Mouse (Mus musculus): ENCODE data around the gene Snrnp25. TPM values are rescaled to one million over a fixed set of nuclear protein-coding genes. Genes with fewer than 3 reads are reported as not detected.

Gene Snrnp25
- polyA plus RNA-seq, 1 experiment from 2014 or later = 67.0 TPM

DNA sequence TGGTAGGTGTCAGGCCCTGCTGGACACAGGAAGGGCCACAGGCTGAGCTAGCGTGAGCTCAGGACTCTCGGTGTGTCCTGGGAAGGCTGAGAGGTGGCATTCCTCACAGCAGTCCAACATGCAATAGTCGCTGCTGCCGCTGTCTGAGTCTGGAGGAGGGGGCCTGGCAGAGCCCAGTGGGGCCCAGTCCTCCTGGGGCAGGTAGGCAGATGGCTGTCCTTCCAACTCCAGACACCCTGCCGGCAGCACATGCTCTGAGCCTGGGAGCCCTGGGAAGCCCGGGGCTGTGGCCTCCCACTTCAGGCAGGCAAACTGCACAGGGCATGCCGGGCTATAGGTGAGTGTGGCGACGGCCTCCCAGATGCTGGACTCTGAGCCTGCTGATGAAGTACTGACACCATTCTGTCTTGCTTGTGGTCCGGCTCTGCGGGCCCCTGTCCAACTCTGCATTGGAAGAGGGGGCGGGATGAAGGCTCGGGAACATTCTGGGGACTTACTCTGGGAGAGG, 14.6 kb upstream of the Snrnp25 start:
- H3K9me3 ChIP-seq (replicated peaks; ENCODE audit: control insufficient read depth, low read length) = no peaks in the 10 kb centered on the region
- no peak overlapping the region for H3K9ac ChIP-seq (ENCODE audit: low read length)
- H3K36me3 ChIP-seq (ENCODE audit: control insufficient read depth, insufficient read depth, low read length) = no peaks in the 10 kb centered on the region
- no peaks in the 10 kb centered on the region for H3K27me3 ChIP-seq (replicated peaks; ENCODE audit: control insufficient read depth, insufficient read depth, low read length)
- ATAC-seq = no peak
- no peak overlapping the region for H3K27ac ChIP-seq (ENCODE audit: low read depth, low read length)
- DNase-seq (ENCODE audit: low spot score) = no peak
- H3K4me2 ChIP-seq (ENCODE audit: low read length) = no peak overlapping the region
- H3K4me3 ChIP-seq (ENCODE audit: low read depth, low read length) = no peak overlapping the region
- H3K4me1 ChIP-seq (ENCODE audit: control insufficient read depth, insufficient read depth, low read length) = no peaks in the 10 kb centered on the region
- 78% methylated on average over 13 of the region's 13 CpGs for WGBS

DNA sequence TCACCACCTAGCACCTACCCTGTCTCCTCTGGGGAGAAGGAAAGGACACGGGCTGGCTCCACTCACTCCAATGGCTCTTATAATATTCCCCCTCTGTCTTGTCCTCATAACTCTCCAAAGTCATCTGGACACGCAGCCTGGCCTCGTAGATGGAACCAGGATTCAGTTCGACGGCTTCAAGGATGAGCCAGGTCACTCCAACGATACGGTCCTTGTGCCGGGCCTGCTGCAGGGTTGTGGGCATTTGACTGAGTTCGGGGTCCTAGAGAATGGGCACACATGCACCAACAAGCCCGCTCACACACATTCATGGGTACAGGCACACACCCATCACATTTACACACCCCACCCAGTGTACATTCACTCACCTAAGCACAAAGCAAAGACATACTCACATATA, 12.1 kb upstream of the Snrnp25 start:
- no peaks in the 10 kb centered on the region for H3K36me3 ChIP-seq (ENCODE audit: control insufficient read depth, insufficient read depth, low read length)
- H3K9ac ChIP-seq (ENCODE audit: low read length) = no peak overlapping the region
- no peak overlapping the region for H3K27ac ChIP-seq (ENCODE audit: low read depth, low read length)
- H3K4me1 ChIP-seq (ENCODE audit: control insufficient read depth, insufficient read depth, low read length) = no peaks in the 10 kb centered on the region
- ATAC-seq (no peak), DNase-seq (ENCODE audit: low spot score) (no peak)
- no peak overlapping the region for H3K4me3 ChIP-seq (ENCODE audit: low read depth, low read length)
- H3K4me2 ChIP-seq (ENCODE audit: low read length) = no peak overlapping the region
- no peaks in the 10 kb centered on the region for H3K9me3 ChIP-seq (replicated peaks; ENCODE audit: control insufficient read depth, low read length)
- 95% methylated on average over 10 of the region's 10 CpGs for WGBS
- H3K27me3 ChIP-seq (replicated peaks; ENCODE audit: control insufficient read depth, insufficient read depth, low read length) = no peaks in the 10 kb centered on the region

DNA sequence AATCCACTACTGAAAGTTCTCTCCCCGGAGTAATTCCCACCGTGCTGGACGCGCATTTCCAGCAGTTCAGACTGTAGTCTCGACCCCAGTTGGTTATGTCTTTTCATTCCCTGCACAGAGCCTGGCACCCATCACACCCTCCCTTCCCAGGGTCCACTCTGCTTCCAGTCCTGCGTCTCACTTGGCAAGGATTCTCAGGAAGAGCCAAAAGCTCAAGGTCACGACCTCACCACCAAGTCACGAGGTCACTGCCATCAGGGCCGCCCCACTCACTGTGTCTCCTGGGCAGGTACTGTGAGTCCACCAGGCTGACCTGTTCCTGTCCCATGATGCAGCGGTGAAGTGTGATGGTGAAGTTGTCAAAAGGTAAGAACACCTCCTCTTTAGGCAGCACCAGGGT, 11.1 kb upstream of the Snrnp25 start:
- WGBS = 87% methylated on average over 10 of the region's 10 CpGs
- Histone ChIP-seq H3K4me1 (ENCODE audit: control insufficient read depth, insufficient read depth, low read length) (no peaks in the 10 kb centered on the region), H3K27me3 (replicated peaks; ENCODE audit: control insufficient read depth, insufficient read depth, low read length) (no peaks in the 10 kb centered on the region), H3K4me2 (ENCODE audit: low read length) (no peak overlapping the region), H3K9ac (ENCODE audit: low read length) (no peak overlapping the region), H3K9me3 (replicated peaks; ENCODE audit: control insufficient read depth, low read length) (no peaks in the 10 kb centered on the region), H3K36me3 (ENCODE audit: control insufficient read depth, insufficient read depth, low read length) (no peaks in the 10 kb centered on the region), H3K27ac (ENCODE audit: low read depth, low read length) (no peak overlapping the region), H3K4me3 (ENCODE audit: low read depth, low read length) (no peak overlapping the region)
- DNase-seq (ENCODE audit: low spot score) = no peak
- ATAC-seq = no peak

DNA sequence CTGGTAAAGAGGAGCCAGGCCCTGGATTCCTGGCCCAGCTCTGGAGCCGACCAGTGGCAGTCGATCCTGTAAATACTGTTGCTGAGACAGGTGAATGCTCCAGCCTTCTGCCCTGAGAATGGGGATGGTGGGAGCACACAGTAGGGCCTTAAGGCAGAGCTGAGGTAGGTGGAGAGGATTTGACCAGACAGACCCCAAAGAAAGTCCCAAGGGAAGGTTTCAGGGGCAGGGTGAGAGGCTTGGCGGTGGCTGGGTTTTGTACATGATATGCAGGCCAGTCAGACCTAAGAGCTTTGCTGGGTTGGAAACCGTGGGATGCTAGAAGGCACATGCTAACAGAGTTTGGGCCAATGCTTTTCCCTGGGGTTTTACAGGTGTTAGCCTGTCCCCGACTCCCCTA, 10.6 kb upstream of the Snrnp25 start:
- DNase-seq (ENCODE audit: low spot score) (no peak), ATAC-seq (no peak)
- no peak overlapping the region for H3K4me2 ChIP-seq (ENCODE audit: low read length)
- H3K4me3 ChIP-seq (ENCODE audit: low read depth, low read length) = no peak overlapping the region
- no peak overlapping the region for H3K9ac ChIP-seq (ENCODE audit: low read length)
- 83% methylated on average over 5 of the region's 5 CpGs for WGBS
- no peaks in the 10 kb centered on the region for H3K36me3 ChIP-seq (ENCODE audit: control insufficient read depth, insufficient read depth, low read length)
- H3K27ac ChIP-seq (ENCODE audit: low read depth, low read length) = no peak overlapping the region
- H3K9me3 ChIP-seq (replicated peaks; ENCODE audit: control insufficient read depth, low read length) = no peaks in the 10 kb centered on the region
- no peaks in the 10 kb centered on the region for H3K4me1 ChIP-seq (ENCODE audit: control insufficient read depth, insufficient read depth, low read length)
- H3K27me3 ChIP-seq (replicated peaks; ENCODE audit: control insufficient read depth, insufficient read depth, low read length) = no peaks in the 10 kb centered on the region

DNA sequence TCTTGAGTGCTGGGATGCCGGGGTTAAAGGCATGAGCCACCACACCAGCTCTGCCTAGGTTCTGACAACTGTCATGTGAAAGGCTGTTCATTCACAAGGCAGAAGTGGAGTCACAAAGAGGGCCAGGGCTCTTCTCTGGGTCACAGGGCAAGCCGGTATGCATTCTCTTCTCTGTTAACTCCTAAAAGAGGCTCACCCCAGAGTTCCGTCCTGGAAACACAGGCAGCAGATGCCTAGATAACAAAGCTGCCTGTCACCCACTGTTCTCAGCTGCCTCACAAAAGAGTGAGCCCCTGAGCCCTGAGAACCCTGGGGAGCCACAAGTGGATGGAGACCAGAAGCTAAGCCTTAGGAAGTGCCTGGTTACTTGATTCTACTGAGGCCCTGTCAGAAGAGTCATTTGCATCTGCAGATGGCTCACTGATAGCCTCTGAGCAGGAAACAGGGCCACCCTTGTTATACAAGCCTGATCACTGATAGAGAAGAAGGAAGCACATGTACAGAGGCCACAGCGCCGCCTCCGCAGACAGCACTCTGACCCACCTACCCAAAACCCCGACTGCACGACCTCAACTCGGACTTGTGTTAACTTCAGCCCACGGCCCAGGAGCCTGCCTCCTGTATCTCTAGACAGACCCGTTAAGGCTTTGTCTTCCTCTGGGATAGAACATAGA, 9.2 kb upstream of the Snrnp25 start:
- no peak overlapping the region for H3K4me3 ChIP-seq (ENCODE audit: low read depth, low read length)
- no peaks in the 10 kb centered on the region for H3K36me3 ChIP-seq (ENCODE audit: control insufficient read depth, insufficient read depth, low read length)
- DNase-seq (ENCODE audit: low spot score) (no peak), ATAC-seq (no peak)
- WGBS = 31% methylated on average over 11 of the region's 11 CpGs
- no peaks in the 10 kb centered on the region for H3K27me3 ChIP-seq (replicated peaks; ENCODE audit: control insufficient read depth, insufficient read depth, low read length)
- no peaks in the 10 kb centered on the region for H3K9me3 ChIP-seq (replicated peaks; ENCODE audit: control insufficient read depth, low read length)
- no peak overlapping the region for H3K4me2 ChIP-seq (ENCODE audit: low read length)
- H3K9ac ChIP-seq (ENCODE audit: low read length) = no peak overlapping the region; the same call in 1 of the 2 replicates
- H3K4me1 ChIP-seq (ENCODE audit: control insufficient read depth, insufficient read depth, low read length) = no peaks in the 10 kb centered on the region
- H3K27ac ChIP-seq (ENCODE audit: low read depth, low read length) = no peak overlapping the region

DNA sequence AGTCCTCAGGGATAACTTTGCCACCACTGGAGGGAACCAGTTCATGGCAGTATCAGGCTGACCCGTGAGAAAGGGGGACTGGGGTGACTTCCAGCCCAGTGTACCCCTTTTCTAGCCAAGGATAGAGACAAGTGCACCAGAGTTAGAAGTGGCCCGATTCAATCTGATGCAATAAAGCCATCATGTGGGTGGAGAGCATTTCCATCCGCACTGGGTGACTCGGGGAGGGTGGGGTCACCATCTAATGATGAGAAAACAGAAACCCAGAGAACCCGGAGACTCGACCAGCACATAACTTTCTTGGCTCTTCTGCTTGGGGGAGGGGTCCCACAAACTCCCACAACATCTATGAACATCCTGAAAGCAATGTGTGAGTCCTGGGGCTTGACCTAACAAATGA, 8.5 kb upstream of the Snrnp25 start:
- Histone ChIP-seq H3K9me3 (replicated peaks; ENCODE audit: control insufficient read depth, low read length) (no peaks in the 10 kb centered on the region), H3K27me3 (replicated peaks; ENCODE audit: control insufficient read depth, insufficient read depth, low read length) (no peaks in the 10 kb centered on the region), H3K36me3 (ENCODE audit: control insufficient read depth, insufficient read depth, low read length) (no peaks in the 10 kb centered on the region), H3K4me1 (ENCODE audit: control insufficient read depth, insufficient read depth, low read length) (no peaks in the 10 kb centered on the region), H3K9ac (ENCODE audit: low read length) (no peak overlapping the region), H3K27ac (ENCODE audit: low read depth, low read length) (no peak overlapping the region), H3K4me2 (ENCODE audit: low read length) (no peak overlapping the region), H3K4me3 (ENCODE audit: low read depth, low read length) (no peak overlapping the region)
- DNase-seq (ENCODE audit: low spot score) = no peak
- 79% methylated on average over 6 of the region's 6 CpGs for WGBS
- no peak for ATAC-seq

DNA sequence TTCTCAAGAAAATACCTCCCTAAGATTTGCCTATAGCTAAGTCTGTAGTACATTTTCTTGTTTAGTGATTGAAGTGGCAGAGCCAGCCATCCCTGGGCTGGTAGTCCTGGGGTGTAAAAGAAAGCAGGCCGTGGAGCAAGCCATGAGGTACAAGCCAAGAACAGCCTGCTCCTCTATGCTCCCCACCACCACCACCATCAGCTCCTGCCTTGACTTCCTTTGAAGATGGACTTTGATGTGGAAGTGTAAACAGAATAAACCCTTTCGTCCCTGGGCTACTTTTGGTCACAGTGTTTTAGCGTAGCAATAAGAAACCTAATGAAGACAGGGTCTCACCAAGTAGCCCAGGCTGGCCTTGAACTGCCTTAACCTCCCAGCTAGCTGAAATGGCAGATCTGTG, 7.4 kb upstream of the Snrnp25 start:
- no peak overlapping the region for H3K9ac ChIP-seq (ENCODE audit: low read length)
- H3K4me3 ChIP-seq (ENCODE audit: low read depth, low read length) = no peak overlapping the region
- H3K9me3 ChIP-seq (replicated peaks; ENCODE audit: control insufficient read depth, low read length) = no peaks in the 10 kb centered on the region
- H3K27me3 ChIP-seq (replicated peaks; ENCODE audit: control insufficient read depth, insufficient read depth, low read length) = no peaks in the 10 kb centered on the region
- no peak overlapping the region for H3K4me2 ChIP-seq (ENCODE audit: low read length)
- no peak overlapping the region for H3K27ac ChIP-seq (ENCODE audit: low read depth, low read length)
- 83% methylated on average over 3 of the region's 3 CpGs for WGBS
- no peaks in the 10 kb centered on the region for H3K36me3 ChIP-seq (ENCODE audit: control insufficient read depth, insufficient read depth, low read length)
- DNase-seq (ENCODE audit: low spot score) (no peak), ATAC-seq (no peak)
- H3K4me1 ChIP-seq (ENCODE audit: control insufficient read depth, insufficient read depth, low read length) = no peaks in the 10 kb centered on the region

DNA sequence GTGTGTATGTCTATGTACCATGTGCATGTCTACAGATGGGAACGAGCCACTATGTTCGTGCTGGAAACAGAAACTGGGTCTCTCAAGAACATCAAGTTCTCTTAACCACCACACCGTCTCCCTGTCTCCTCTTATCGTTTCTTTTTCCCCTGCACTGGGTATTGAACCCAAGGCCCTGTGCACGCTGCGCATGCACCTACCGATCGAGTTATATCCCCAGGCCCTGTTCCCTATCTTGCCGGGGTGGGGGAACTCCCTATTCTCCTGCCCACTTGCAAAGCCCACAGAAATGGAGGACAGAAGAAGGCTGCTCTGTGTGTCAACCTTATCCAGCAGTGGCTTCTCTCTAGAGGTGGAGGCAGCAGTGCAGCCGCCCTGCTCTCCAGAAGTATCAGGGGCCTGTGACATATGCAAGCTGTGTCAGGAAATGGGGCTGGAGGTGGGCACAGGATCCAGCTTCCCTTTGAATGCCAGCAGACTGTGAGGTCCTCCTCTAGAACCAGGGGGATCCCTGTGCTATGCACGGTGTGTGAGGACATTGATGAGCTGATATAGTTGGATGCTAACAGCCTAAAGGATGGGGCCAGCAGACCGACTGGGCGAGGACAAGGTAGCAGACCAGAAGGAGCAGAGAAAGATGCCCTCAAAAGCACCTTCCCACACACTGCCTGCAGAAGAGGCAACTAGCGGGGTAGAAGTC, 6.8 kb upstream of the Snrnp25 start:
- Histone ChIP-seq H3K27ac (ENCODE audit: low read depth, low read length) (no peak overlapping the region), H3K4me1 (ENCODE audit: control insufficient read depth, insufficient read depth, low read length) (no peaks in the 10 kb centered on the region), H3K4me3 (ENCODE audit: low read depth, low read length) (no peak overlapping the region), H3K9ac (ENCODE audit: low read length) (no peak overlapping the region), H3K4me2 (ENCODE audit: low read length) (no peak overlapping the region), H3K9me3 (replicated peaks; ENCODE audit: control insufficient read depth, low read length) (no peaks in the 10 kb centered on the region), H3K27me3 (replicated peaks; ENCODE audit: control insufficient read depth, insufficient read depth, low read length) (no peaks in the 10 kb centered on the region), H3K36me3 (ENCODE audit: control insufficient read depth, insufficient read depth, low read length) (no peaks in the 10 kb centered on the region)
- ATAC-seq = no peak
- WGBS = 74% methylated on average over 14 of the region's 14 CpGs
- no peak for DNase-seq (ENCODE audit: low spot score)

DNA sequence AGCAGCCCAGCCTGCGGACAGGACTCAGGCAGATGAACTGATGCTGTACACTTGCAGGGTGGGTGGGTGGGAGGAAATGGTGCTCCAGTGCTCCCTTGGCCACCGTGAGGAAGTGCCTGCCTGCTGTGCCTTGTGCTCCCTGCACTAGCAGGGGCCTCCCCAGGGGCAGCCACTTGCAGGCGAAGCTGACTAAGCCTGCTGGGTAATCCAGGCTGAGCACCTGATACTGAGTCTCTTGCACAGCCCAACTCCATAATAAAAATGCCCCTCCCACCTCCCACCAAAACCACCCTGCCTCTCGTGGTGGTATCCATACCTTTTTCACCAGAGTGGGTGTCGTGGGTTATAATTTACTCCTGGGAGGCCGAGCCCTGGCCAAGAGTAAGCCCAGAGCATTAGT, 6.0 kb upstream of the Snrnp25 start:
- Histone ChIP-seq H3K4me3 (ENCODE audit: low read depth, low read length) (no peak overlapping the region), H3K4me2 (ENCODE audit: low read length) (no peak overlapping the region), H3K9ac (ENCODE audit: low read length) (no peak overlapping the region), H3K4me1 (ENCODE audit: control insufficient read depth, insufficient read depth, low read length) (no peaks in the 10 kb centered on the region), H3K27me3 (replicated peaks; ENCODE audit: control insufficient read depth, insufficient read depth, low read length) (no peaks in the 10 kb centered on the region), H3K27ac (ENCODE audit: low read depth, low read length) (no peak overlapping the region), H3K9me3 (replicated peaks; ENCODE audit: control insufficient read depth, low read length) (no peaks in the 10 kb centered on the region), H3K36me3 (ENCODE audit: control insufficient read depth, insufficient read depth, low read length) (no peaks in the 10 kb centered on the region)
- ATAC-seq (no peak), DNase-seq (ENCODE audit: low spot score) (no peak)
- 35% methylated on average over 6 of the region's 6 CpGs for WGBS

Measured in forebrain, embryonic 14.5 days (tissue).